Mouse (Mus musculus) heart, adult 2 months (tissue): ENCODE measurements at regions not wholly inside any gene's neighbourhood (a gene's known extent, or its start where the extent isn't known, plus 50 kb on each side); places are given as distances from the start of the nearest gene placed in this dataset.

Experiments
- CTCF ChIP-seq: fragments of 200-600 bp; IDR thresholded peaks from 2 replicates; pipeline ENCODE4 v1.8.1; 2022; ENCODE audit warnings: antibody characterized with exemption, mild to moderate bottlenecking, moderate library complexity
- POLR2A ChIP-seq: fragments of 200-500 bp; IDR thresholded peaks from 2 replicates; pipeline ENCODE4 v1.6.1; 2011; ENCODE audit warnings: mild to moderate bottlenecking, low read depth, low read length, control low read depth; ENCODE audit not compliant: insufficient read depth

DNA sequence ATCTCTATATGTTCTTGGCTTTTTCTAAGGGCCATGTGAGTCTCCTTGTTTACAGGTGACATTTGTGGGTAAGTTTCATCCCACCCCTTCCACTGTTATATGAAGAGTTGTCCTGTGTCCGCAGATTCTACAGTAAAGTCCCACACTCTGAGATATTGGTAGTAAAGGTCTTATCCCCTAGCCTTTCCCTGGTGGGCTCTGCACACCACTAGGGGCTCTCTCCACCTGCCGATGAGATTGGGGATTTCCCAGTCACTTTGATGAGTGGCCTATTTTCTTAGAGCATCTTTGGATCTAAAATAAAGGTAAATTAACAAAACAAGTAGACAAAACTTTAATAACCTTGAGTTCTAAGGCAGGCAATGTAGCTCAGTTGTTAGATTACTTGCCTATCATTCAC, 86.4 kb downstream of the Nkx2-1 start:
- TF ChIP-seq CTCF (no peak), POLR2A (no peak)
